ENCODE assay signal across 8 mouse cellular contexts in genomic region chr11:94243422-94244180, GRCm38 (mm10). TPM values are rescaled to one million over a fixed set of nuclear protein-coding genes. Genes with fewer than 3 reads are reported as not detected.
A peak's percentile ranks its signal among the peaks of the same experiment; 100 is the strongest.
DNase-seq lines count a peak whose midpoint lies in the region; ATAC-seq lines count a peak whose summit lies in the region.

No protein-coding gene starts in this region.

- H3K4me3 ChIP-seq in kidney, embryonic 16.5 days (ENCODE audit: low read length): peak overlapping the region; percentile 44
- H3K4me3 ChIP-seq in embryonic facial prominence, embryonic 10.5 days: peak overlapping the region; percentile 49
- H3K4me3 ChIP-seq in midbrain, embryonic 16.5 days (ENCODE audit: low read depth, low read length): 0 out of 2 replicates have a peak overlapping the region, but pooled peaks have one; percentile 2

- peak; percentile 29 for ATAC-seq in kidney, embryonic 16.5 days (ENCODE audit: low FRiP score, low TSS enrichment)
- no peak for ATAC-seq in midbrain, embryonic 16.5 days

- H3K4me2 ChIP-seq in kidney, embryonic 16.5 days (replicated peaks; ENCODE audit: low read depth, low read length): peak overlapping the region; percentile 73
- H3K4me2 ChIP-seq in midbrain, embryonic 16.5 days (ENCODE audit: low read length): peak overlapping the region; percentile 42

- no peak for DNase-seq in kidney, adult 18-20 months
- DNase-seq in embryonic facial prominence, embryonic 10.5 days (ENCODE audit: low spot score): peak; percentile 37
- DNase-seq in induced T-regulatory cell, adult 2 months (ENCODE audit: low read depth): peak; percentile 69
- DNase-seq in spleen, postnatal 14 days (ENCODE audit: low spot score in 2 of 2): no peak
- no peak for DNase-seq in ovary, postnatal 10 days (ENCODE audit: low spot score)
- no peak for DNase-seq in c-Kit-positive CD71-positive TER-119-positive erythroid progenitor cells, embryonic 14.5 days (ENCODE audit: low spot score)

- no peaks in the 10 kb centered on the region for H3K9me3 ChIP-seq in kidney, embryonic 16.5 days (ENCODE audit: low read length)
- no peaks in the 10 kb centered on the region for H3K9me3 ChIP-seq in embryonic facial prominence, embryonic 10.5 days
- H3K9me3 ChIP-seq in midbrain, embryonic 16.5 days (replicated peaks; ENCODE audit: control insufficient read depth, low read length, poor library complexity, severe bottlenecking): no peaks in the 10 kb centered on the region

- peak overlapping the region; percentile 57 for H3K9ac ChIP-seq in kidney, embryonic 16.5 days (replicated peaks; ENCODE audit: low read length)
- peak overlapping the region; percentile 38; the same call in 1 of the 2 replicates for H3K9ac ChIP-seq in midbrain, embryonic 16.5 days (ENCODE audit: low read depth, low read length)

- H3K36me3 ChIP-seq in kidney, embryonic 16.5 days (ENCODE audit: insufficient read depth, low read length): no peaks in the 10 kb centered on the region
- H3K36me3 ChIP-seq in embryonic facial prominence, embryonic 10.5 days (replicated peaks): no peaks in the 10 kb centered on the region
- no peaks in the 10 kb centered on the region for H3K36me3 ChIP-seq in midbrain, embryonic 16.5 days (ENCODE audit: control insufficient read depth, insufficient read depth, low read length)

- H3K27me3 ChIP-seq in kidney, embryonic 16.5 days (ENCODE audit: insufficient read depth, low read length): no peaks in the 10 kb centered on the region
- peaks cover 42% of the 10 kb centered on the region for H3K27me3 ChIP-seq in embryonic facial prominence, embryonic 10.5 days (replicated peaks; ENCODE audit: low read depth, poor library complexity, severe bottlenecking)
- no peaks in the 10 kb centered on the region for H3K27me3 ChIP-seq in midbrain, embryonic 16.5 days (ENCODE audit: control insufficient read depth, insufficient read depth, low read depth, low read length)

- peak overlapping the region; percentile 61 for H3K27ac ChIP-seq in kidney, embryonic 16.5 days (ENCODE audit: low read length)
- peak overlapping the region; percentile 80 for H3K27ac ChIP-seq in embryonic facial prominence, embryonic 10.5 days (replicated peaks)
- no peak overlapping the region for H3K27ac ChIP-seq in midbrain, embryonic 16.5 days (ENCODE audit: low read length)

- peaks cover 31% of the 10 kb centered on the region for H3K4me1 ChIP-seq in kidney, embryonic 16.5 days (ENCODE audit: insufficient read depth, low read length)
- peaks cover 73% of the 10 kb centered on the region for H3K4me1 ChIP-seq in embryonic facial prominence, embryonic 10.5 days
- peaks cover 14% of the 10 kb centered on the region; the same call in 1 of the 2 replicates for H3K4me1 ChIP-seq in midbrain, embryonic 16.5 days (ENCODE audit: control insufficient read depth, insufficient read depth, low read length)

- 24% methylated on average over 15 of the region's 15 CpGs for WGBS in kidney, embryonic 16.5 days
- 28% methylated on average over 15 of the region's 15 CpGs for WGBS in embryonic facial prominence, embryonic 10.5 days
- WGBS in midbrain, embryonic 16.5 days: 29% methylated on average over 15 of the region's 15 CpGs

RNA-seq across cellular contexts. Expression of gene Wfikkn2, which starts 2.2 kb away (rescaled TPM):
- 2.2 and 3.1 TPM in 2 replicates for polyA plus RNA-seq in kidney, embryonic 16.5 days (2015; fragmentation: Nextera tagmentation; extraction: Ambion mirVana)
- polyA plus RNA-seq in embryonic facial prominence, embryonic 10.5 days (2016; fragmentation: Nextera tagmentation; extraction: Ambion mirVana): 1.1 and 2.4 TPM in 2 replicates
- polyA plus RNA-seq in midbrain, embryonic 16.5 days (2015; fragmentation: Nextera tagmentation; extraction: Ambion mirVana): 4.1 and 5.0 TPM in 2 replicates

RNA-seq across cellular contexts. Expression of gene Tob1, which starts 32.3 kb away (rescaled TPM):
- 31.9 and 36.1 TPM in 2 replicates for polyA plus RNA-seq in kidney, embryonic 16.5 days (2015; fragmentation: Nextera tagmentation; extraction: Ambion mirVana)
- polyA plus RNA-seq in embryonic facial prominence, embryonic 10.5 days (2016; fragmentation: Nextera tagmentation; extraction: Ambion mirVana): 18.4 and 22.1 TPM in 2 replicates
- polyA plus RNA-seq in midbrain, embryonic 16.5 days (2015; fragmentation: Nextera tagmentation; extraction: Ambion mirVana): 28.1 and 28.6 TPM in 2 replicates

RNA-seq across cellular contexts. Expression of gene Gm21885, which starts 38.1 kb away (rescaled TPM):
- not detected in 2 replicates for polyA plus RNA-seq in kidney, embryonic 16.5 days (2015; fragmentation: Nextera tagmentation; extraction: Ambion mirVana)
- polyA plus RNA-seq in embryonic facial prominence, embryonic 10.5 days (2016; fragmentation: Nextera tagmentation; extraction: Ambion mirVana): 0.39 TPM in 1 of 2 replicates, not detected in the other
- 0.95 TPM in 1 of 2 replicates, not detected in the other for polyA plus RNA-seq in midbrain, embryonic 16.5 days (2015; fragmentation: Nextera tagmentation; extraction: Ambion mirVana)

Comparison
In these comparisons a context has a peak if more than half of its experiments do, and no peak if none do; other contexts are left out.
1. DNase-seq: peak in embryonic facial prominence, embryonic 10.5 days (single experiment) and induced T-regulatory cell, adult 2 months (single experiment); none in kidney, adult 18-20 months (single experiment), spleen, postnatal 14 days (0 of 2), ovary, postnatal 10 days (single experiment) and c-Kit-positive CD71-positive TER-119-positive erythroid progenitor cells, embryonic 14.5 days (single experiment).
2. Peak in every context shown above with its lines, with median percentiles within 50 percentile points of each other: H3K4me3 ChIP-seq.